Mouse (Mus musculus): ENCODE measurements around the gene Vmn2r75.
"Not testable (repeated sequence)": the region's sequence is repeated elsewhere in the genome, so short reads cannot be mapped to it uniquely, and the experiment has no call there.

Vmn2r75 gene

DNA sequence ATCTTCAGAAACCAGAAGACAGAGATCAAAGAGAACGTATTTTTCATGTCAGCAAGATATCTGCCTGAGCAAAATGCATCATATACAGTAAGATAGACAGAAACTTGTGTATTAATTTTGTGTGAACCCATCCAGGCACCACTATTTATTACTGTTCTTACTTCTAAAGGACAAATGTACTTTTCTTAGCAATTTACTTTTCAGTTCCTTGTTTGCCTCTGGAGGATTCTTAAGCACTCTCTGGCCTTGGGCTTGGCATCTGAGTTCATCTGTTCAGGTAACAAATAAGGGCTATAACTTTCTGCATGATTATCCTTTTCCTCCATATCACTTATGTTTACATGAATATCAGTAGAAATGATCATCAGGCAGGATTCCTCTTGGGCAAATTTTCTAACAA, at the start of gene Vmn2r75:
Gene Vmn2r75, minus strand, starts transcription at position 101 of the 400 bp plus-strand sequence.
- not testable (repeated sequence) for DNase-seq (ENCODE audit: low read depth)

DNA sequence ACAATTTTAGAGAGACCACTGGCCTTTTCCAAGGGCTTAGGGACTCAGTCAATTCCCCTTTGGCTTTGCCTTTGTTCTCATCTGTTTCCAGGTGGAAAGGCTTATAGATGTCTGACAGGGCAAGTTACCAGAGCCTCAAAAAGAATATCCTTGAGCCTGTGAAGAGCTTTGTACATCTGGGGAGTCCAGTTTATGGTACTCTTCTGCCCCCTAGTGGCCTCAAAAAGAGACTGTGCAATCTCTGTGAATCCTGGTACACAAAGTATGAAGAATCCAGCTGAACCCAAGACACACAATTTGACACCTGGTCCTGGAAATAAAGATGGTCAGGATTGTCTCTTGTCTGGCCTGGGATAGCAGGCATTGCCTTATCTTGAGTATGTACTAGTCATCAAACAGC, 39.8 kb upstream of the Vmn2r75 start:
- no peak for DNase-seq (ENCODE audit: low read depth)
